Mouse (Mus musculus): Measurements from ENCODE around the gene Src. TPM values are rescaled to one million over a fixed set of nuclear protein-coding genes. Genes with fewer than 3 reads are reported as not detected.
A peak's percentile ranks its signal among the peaks of the same experiment; 100 is the strongest.
"Not testable (repeated sequence)": the region's sequence is repeated elsewhere in the genome, so short reads cannot be mapped to it uniquely, and the experiment has no call there.

Gene Src
- total RNA-seq, 2 experiments from 2014 or later: 117 to 118 TPM

DNA sequence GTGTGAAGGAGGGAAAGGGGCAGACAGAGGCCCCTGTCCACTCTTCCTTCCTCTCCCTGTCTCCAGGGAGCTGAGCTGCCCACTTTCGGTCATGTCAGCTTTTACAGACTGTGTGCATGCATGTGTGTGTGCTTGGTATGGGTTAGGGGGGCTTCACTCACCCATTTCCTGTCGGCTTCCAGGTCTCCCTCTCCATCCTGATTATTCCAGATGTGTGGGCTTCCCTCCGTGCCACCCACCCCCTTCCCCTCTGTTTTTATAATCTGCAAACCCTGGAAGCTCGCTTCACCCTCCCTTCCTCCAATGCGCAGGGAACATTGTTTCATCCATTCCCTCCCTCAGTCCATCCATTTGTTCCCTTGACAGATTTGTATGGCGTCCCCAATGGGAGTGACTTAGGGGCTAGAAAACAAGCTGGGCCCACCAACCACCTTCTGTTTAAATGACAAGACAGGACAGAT lies 56.1 kb downstream of the Src start:
- DNase-seq (ENCODE audit: low spot score in 2 of 2): no peak

- DNase-seq (ENCODE audit: low spot score in 2 of 2): no peak
Observed at GRCm38 (mm10) chr2:157475437-157476379, 57.5 kb downstream of the Src start.

- no peak for DNase-seq (ENCODE audit: low spot score in 2 of 2)
Observed at GRCm38 (mm10) chr2:157478651-157479050, 60.4 kb downstream of the Src start.

- DNase-seq (ENCODE audit: low spot score in 2 of 2): peak; percentile 55 to 58
Observed at GRCm38 (mm10) chr2:157479858-157480568, 61.8 kb downstream of the Src start.

DNA sequence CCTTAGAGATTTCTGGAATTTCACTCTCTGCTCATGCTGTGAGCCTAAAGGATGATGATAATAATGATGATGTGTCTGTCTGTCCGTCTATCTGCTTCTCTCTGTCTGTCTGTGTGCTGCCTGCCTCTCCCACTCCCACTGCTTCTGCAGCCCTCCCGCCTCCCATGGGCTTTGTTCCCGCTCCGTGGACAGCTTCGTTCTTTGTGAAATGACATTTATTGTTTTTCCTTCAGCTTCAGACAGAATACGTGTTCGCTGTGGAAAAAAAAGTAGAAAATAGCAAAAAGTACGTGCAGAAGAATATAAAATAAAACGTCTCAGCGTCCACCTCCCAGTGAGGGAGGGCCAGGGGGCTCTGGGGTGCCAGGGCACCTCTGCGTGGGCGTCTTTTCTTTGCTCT lies 64.5 kb downstream of the Src start:
- DNase-seq (ENCODE audit: low spot score in 2 of 2): no peak

- DNase-seq (ENCODE audit: low spot score in 2 of 2): not testable (repeated sequence)
Observed at GRCm38 (mm10) chr2:157486559-157486958, 68.3 kb downstream of the Src start.

DNA sequence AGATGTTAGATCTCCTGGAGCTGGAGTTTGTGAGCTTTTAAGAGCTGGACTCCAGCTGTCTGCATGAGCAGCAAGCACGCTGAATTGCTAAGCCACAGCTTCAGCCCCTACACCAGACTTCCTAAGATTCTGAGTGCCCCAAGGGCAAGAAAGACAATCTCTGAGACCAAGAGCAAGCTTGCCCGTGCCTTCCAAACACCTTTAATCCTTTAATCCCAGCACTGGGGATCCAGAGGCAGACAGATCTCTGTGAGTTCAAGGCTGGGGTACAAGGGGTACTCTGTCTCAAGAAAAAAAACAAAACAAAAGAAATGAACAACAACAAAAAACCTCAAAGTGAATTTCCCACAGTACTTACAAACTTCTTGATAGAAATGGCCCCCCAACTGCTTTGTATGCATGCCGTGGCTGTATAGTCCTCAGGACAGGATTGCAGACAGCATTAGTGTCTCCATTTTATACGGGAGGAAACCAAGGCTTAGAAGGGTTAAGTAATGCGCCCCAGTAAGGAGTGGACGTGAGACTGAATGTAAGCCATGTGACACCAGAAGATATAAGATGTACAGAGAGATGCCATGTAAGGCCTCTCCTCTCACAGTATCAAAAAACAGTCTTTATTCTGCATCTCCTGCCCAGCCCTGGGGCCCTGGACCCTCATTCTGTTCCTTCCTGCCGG lies 68.9 kb downstream of the Src start:
- no peak for DNase-seq (ENCODE audit: low spot score in 2 of 2)

DNA sequence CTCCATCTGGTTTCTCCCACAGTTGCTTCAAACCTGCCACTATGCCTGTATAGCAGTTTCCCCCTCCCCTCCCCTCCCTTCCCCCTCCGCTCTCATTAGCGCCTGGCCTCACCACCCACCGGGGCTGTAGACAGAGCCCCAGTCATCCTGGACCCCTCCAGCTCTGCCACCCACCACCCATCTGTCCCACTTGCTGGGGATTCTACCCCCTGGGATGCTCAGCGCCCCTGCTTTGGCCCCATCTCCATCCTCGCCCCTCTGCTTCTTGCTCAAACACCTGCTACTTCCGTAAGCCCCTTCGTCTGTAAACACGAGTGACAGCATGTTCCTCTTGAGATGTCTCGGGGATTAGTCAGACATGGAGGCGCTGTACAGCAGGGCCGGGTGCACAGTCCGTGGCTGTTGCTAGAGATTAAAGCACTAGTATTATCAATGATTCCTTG lies 69.5 kb downstream of the Src start:
- DNase-seq (ENCODE audit: low spot score in 2 of 2): no peak

DNA sequence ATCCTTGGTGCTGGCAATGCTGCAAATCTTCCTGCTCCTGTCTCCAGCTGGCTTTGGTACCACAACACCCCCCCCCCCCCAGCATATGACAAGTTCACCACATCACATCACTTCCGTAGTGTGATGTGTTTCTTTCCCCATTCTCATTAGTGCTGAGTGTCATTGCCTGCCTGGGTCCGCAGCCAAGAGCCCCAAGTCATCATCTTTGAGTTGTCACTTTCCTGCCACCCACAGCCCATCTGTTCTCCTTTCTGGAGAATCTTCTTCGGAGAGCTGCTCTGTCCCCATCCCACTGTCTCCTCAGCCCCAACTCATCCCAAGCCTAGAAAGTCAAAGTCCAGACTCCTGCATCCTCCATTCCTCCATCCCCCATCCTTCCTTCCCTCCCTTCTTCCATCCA lies 75.0 kb downstream of the Src start:
- peak in 1 of 2 experiments; percentile 49 for DNase-seq (ENCODE audit: low spot score in 2 of 2)

DNA sequence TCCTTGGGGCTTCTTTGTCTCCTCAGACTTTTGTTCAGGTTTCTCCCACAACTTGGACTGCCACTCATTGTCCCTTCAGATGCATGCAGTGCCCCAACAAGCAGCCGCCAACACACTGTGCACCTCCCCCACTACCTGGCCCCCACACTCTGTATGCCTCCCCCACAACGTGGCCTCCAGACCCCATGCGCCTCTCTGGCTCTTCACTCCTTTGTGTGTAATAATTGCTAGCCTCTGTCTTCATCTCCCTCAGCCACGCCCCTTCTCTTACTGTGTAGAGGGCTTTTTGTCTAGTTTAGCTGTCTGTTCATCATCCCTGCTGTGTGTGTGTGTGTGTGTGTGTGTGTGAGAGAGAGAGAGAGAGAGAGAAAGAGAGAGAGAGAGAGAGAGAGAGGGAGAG lies 80.3 kb downstream of the Src start:
- no peak for DNase-seq (ENCODE audit: low spot score in 2 of 2)

DNA sequence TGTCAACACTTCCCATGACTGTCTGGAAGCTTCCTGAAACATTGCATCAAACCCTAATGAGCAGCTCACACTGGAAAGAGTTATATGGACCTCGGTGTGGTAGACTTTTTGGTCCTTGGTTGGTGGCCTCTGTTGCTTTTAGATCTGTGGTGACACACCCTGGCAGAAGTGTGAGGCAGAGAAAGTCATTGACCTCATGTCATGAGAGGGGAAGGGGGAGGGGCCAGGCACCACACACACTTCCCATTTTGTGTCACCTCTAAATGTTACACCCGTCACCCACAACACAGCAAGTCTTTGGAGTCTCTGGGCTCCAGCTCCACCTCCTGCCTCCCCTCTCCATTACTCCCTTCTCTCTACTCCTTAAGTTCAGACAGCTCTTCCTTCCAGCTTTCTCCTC lies 82.1 kb downstream of the Src start:
- no peak for DNase-seq (ENCODE audit: low spot score in 2 of 2)

- DNase-seq (ENCODE audit: low spot score in 2 of 2): no peak
Observed at GRCm38 (mm10) chr2:157501324-157501723, 83.1 kb downstream of the Src start.

- DNase-seq (ENCODE audit: low spot score in 2 of 2): peak; percentile 56 to 72
Observed at GRCm38 (mm10) chr2:157506779-157507178, 88.5 kb downstream of the Src start.

GRCm38 (mm10) chr2:157509182-157509581 lies 90.9 kb downstream of the Src start:
- no peak for DNase-seq (ENCODE audit: low spot score in 2 of 2)

DNA sequence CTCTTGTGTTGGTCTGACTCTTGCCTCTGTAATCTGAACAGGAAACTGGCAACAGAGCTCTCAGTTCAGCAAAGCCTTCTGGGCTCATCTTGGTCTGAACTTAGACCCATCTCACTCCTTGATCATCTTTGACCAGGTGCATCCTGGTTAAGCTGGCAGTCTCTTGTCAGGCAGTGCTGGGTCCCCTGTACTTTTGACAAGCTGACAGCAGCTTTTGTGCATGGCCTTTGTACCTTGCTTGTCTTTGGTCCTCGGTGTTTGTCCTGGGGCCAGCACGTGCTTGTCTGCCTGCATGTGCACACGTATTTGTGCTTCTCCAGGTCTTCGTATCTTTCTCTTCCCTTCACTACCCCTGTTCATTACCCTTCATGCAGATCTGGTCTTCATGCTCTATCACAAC lies 91.8 kb downstream of the Src start:
- DNase-seq (ENCODE audit: low spot score in 2 of 2): no peak

GRCm38 (mm10) chr2:157512859-157513258 lies 94.6 kb downstream of the Src start:
- DNase-seq (ENCODE audit: low spot score in 2 of 2): peak in 1 of 2 experiments; percentile 71

GRCm38 (mm10) chr2:157513737-157514208 lies 95.5 kb downstream of the Src start:
- DNase-seq (ENCODE audit: low spot score in 2 of 2): no peak

- DNase-seq (ENCODE audit: low spot score in 2 of 2): no peak
Observed at GRCm38 (mm10) chr2:157514353-157514752, 96.1 kb downstream of the Src start.

GRCm38 (mm10) chr2:157517526-157517925 lies 99.3 kb downstream of the Src start:
- no peak for DNase-seq (ENCODE audit: low spot score in 2 of 2)

GRCm38 (mm10) chr2:157518451-157518850 lies 100.2 kb downstream of the Src start:
- no peak for DNase-seq (ENCODE audit: low spot score in 2 of 2)

GRCm38 (mm10) chr2:157519452-157519851 lies 101.2 kb downstream of the Src start:
- no peak for DNase-seq (ENCODE audit: low spot score in 2 of 2)
